Mouse (Mus musculus) monocyte, adult 2 months (primary cell): Measurements from ENCODE around the gene Far1.

Experiments used
- DNase-seq, 2 experiments: peaks; one replicate each; pipeline ENCODE4 v3.0.0; 2022; ENCODE audit warnings: low spot score in 2 of 2, low read depth in 1 of 2

Far1 gene

DNA sequence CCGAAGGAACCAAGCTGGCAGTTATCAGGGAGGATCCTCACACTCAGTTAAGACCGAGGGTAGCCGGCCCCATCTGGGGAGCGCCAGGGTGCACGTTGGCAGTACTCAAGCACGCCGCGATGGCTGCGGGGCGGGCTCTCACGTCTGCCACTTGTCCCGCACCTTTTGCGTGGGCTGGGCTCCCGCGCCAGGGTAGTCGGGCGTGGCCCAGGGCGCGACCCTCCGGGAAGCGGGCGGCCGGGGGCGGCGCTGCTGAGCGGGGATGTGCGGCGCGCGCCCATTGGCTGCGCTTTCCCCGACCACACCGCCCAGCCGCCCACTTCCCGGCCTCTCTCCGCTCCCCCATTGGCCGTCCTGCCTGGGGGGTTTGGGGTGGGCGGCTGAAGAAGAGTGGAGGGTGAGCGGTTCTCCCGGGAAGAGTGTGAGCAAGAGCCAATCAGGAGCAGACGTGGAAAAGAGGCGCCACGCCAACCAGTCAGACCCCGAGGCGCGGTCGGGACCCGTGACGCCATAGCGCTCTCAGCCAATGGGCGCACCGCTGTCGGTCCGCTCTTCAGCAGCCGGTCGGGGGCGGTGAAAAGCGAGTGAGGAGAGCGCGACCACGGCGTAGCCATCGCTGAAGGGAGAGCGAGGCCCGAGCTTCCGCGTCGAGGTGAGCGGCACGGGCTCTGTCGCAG lies at the start of gene Far1:
TSS of gene Far1 (plus strand) at position 549 of the 677 bp plus-strand sequence.
- DNase-seq, result peak; percentile 89 to 90

DNA sequence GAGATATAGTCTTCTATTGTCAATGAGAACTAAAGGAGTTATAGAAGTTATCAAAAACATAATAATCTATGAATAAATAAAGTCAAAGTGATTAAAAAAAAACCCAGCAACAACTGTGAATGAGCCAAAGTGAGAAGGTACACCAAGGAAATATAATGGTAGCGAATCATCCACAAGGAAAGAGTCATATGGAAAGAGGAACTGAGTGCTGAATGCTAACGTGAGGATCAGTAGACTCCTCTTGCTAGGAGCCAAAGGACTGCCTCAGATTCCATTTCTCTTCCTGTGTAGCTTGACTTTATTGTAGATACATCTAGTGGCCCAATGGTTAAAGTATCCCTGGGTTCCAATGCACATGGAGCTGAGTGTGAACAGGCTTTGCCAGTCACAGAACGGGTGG lies 45.3 kb upstream of the Far1 start:
- DNase-seq, result no peak

DNA sequence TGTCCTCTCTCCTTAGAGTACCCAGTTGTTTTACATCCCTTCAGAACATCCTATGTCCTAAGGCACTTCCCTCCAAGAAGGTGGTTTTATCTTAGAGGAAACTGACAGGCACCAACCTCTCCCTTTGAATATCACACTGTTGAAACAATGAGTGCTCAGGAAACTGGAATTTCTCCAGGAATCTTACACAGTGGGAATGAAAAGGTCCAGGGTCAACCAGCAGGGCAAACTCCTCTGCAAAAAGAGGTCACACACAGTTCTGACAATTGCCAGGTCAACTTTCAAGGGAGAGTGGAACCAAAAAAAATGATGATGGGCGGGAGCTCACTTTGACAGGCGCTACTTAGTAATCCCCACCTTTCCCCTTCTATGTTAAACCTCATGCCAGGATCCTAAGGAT lies 43.0 kb upstream of the Far1 start:
- no peak for DNase-seq

DNA sequence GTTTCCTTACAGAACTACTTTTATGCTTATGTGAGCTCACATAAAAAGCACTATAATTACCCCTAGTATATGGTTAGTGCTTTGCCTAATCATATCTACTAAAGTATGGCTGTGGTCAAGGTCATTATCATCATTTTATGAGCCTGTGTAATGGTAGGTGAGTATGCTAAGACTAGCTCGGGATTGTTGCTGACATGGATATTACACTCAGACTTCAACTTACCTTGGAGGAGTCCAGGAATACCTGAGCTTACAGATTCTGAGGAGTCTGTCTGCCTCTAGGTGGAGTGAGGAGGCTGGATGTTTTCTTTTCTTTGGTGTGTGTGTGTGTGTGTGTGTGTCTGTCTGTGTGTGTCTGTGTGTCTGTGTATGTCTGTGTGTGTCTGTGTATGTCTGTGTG lies 42.0 kb upstream of the Far1 start:
- no peak for DNase-seq

DNA sequence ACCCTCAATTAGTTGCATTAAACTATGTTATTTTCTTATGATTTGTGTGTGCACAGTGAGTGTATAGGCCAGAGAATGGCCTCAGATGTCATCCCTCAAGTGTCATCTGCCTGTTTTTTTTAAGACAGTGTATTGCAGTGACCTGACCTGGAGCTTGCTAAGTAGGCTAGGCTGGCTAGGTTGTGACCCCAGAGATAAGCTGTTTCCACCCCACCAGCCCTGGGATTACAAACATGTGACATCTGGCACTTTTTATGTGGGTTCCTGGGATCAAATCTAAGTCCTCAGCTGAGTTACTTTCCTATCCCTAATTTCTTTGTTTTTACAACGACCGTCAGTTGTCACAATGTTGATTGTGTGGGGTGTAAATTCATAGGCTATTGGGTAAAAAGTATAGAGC lies 17.8 kb upstream of the Far1 start:
- DNase-seq, result no peak

DNA sequence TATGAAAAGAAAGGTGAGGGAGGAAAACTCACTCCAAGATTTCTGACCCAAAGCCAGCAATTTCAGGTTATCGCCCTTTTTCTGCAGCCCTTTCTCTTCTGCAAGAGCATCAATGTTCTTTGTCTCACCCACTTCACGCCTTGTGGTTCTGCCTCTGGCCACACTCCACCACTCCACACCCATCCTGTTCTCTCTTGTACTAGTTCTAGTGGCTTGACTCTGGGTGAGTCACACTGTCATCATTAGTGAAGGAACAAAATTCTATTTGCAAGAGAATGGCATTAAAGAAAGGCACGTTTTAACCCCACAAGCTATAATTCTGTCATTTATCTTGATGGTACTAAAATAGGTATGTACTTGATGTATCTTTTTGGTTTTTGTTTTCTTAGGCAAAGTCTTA lies 15.2 kb upstream of the Far1 start:
- no peak for DNase-seq

DNA sequence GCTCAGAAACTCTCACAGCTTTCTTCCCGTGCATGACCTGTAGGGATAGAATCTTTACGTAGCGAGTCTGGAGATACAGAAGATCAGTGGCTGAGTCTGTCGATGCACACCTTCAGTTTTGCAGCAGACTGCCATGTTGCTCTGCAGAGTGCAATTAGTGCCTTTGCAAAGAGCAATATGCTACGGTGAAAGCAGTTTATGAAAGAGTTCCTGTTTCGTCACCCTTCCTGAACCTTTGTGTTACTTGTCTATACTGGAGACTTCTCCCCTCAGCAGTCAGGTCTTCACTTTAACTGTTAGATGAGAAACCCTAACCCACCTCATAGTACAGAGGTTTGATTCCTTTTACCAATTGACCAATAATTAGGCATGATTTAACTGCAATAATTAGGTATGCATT lies 13.8 kb upstream of the Far1 start:
- DNase-seq, result no peak

DNA sequence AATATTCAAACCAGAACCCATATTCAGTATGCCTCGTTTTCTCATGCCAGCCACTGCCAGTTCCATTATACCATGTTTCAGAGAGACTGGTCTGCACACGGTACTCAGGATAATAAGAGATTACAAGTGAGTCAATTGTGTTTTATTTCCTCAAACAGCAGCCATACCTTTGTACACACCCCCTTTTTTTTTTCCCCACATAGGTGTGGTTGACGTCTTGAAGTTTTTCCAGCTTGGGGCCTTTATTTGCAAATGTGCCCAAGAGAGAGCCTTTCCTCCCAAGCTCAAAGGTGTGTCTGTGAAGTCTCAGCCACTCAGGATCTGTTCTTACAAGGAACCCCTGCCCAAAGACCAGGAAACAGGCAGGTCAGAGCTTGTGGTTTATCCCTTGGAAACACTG lies 11.2 kb upstream of the Far1 start:
- no peak for DNase-seq

DNA sequence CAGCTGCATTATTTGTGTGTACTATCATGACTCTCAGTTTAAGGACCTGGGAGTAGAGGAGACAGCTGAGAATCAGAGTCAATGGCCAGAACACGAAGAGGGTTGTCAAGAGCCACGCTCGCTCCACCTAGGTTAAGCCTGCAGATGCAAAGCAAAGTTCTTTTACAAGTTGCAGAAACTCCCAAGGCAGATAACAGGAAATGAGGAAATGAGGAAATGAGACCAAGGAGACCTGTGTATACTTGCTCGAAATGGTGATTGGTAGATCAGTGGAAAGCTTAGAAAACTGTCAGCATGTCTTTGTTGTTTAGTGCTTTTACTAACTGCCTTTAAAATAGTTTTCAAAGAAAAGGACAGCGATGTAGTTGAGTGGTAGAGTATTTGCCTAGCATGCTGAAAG lies 8.6 kb upstream of the Far1 start:
- DNase-seq, result no peak

DNA sequence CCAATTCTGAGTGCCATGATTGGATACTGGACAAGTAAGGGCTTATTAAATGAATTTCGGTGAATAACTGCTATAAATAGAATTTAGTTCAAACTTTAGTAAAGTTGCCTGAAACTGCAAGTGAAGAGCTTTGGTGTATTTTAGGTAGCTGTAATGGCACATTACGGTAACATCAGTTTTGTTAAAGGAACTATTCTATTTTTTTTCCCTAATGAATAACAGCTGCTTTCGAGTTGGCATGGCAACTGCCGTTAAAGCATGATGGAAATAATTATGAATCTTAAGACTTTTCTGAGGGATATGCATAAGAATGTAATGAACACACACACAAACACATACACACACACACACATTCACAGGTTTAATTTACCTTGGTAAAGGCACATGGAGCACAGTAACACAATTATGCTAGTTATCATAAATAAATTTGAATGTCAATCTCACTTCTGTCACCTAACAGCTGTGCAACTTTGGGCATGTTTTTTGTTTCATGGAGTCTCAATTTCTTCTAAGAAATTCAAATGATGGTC lies 8.1 kb upstream of the Far1 start:
- no peak for DNase-seq

DNA sequence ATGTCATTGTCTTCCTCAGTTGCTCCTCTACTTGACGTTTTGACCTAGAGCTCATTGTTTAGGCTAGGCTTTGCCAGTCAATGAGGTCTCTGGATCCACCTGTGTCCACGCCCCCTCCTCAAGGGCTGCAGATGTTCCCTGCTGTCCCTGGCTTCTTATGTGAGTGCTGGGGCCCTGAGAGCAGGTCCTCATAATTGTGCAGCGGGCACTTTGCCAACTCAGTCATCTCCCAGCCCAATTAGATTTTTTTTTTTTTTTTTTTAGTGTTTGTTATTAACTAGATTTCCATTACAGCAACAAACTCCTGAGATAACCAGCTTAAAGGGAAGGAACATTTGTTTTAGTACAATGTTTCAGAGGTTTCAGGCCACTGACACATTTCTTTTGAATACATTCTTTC lies 5.8 kb upstream of the Far1 start:
- DNase-seq, result no peak

DNA sequence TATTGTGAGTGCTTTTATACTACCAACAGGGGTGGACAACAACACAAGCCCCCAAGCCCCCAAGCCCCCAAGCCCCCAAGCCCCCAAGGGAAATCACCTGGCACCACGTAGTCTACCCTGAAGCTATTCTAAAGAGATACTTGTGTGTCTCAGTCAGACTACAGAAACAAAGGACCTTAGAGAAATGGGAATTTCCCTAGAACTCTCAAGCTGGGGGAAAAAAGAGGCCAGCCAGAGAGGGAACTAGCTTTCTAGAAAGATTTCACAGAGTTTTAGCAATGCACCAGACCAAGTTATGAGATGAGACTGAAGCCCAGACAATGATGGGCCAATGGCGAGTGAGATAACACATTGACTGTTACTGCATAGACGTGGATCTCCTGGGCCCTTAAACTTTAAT lies 2.2 kb upstream of the Far1 start:
- DNase-seq, result no peak

DNA sequence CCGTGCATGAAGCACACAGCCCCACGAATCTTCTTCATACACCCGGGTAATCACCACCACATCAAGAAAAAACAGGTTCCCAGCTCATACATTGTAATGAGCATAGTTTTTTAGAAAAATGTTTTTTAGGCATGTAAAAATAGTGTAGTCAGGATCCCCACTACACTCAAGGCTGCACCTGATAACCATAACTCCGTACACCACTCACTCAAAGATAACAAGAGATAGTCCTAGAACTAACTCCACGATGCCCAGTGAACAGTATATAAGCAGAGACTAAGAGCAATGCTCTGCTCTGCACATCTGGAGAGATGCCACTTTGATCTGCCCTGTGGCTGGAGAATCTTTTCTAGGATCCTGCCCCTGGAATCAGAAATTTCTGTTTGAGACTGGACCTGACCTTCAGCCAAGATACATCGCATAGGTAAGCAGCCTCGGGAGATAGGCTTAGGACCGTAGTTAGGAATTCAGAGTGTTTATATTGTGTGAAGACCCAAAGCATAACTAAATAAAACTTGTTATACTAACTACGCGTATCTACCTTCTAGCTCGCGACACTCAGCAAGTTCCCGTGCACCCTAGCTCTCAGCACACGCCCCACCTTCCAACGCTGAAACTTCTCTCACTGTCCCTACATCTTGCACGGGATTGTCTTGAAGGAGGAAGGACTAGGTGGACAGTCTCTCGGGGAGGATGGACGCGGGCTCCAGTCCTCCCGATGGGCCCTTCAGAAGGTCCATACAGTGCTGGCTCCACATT lies 928 bp upstream of the Far1 start:
- no peak for DNase-seq

DNA sequence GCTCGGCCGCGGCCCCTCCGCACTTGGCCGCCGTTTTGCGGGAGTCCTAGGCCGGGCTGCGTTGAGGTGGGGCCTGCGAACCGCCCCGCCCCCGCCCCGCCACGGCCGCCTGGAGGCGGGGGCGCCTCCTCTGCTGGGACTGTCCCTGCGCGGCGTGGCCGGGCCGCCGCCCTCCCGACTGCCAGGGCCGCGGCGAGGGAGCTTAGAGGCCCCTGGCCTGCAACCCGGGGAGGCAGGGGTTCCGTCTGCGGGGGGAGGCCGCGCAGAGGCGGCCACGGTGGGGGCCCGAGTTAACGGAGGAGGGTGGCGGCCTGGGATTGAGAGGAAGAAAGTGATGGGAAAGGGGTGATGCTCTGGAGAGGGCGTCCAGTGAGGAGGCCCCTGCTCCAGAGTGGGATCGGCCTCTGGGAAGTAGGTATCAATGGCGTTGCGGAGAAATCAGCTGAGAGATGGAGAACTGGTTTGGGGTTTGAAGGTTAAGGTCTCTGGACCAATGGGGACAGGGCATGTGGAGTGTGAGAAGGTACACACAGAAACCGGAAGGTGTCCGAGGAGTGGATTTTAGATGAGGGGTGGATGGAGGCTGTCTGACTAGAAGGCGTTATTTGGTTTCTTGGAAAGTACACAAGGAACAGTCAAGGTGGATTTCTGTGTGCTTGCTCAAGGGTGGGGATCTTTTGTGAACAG lies 472 bp downstream of the Far1 start:
- DNase-seq, result peak in 1 of 2 experiments; percentile 7

DNA sequence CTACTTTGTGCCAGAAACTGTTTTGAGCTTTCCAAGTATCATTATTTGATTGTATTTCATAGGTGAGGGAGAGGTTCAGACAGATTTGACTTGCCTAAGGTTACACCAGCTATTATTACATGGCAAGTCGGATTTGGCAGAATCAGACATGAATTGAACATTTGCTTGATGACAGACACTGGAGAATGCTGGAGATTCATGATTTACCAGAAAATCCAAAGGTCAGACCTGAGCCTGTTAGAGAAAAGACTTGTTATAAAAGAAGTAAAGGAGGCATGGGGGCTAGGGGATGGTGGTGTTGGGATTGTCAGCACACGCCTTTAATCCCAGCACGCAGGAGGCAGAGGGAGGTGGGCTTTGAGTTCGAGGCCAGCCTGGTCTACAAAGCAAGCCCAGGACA lies 2.2 kb downstream of the Far1 start:
- DNase-seq, result no peak

DNA sequence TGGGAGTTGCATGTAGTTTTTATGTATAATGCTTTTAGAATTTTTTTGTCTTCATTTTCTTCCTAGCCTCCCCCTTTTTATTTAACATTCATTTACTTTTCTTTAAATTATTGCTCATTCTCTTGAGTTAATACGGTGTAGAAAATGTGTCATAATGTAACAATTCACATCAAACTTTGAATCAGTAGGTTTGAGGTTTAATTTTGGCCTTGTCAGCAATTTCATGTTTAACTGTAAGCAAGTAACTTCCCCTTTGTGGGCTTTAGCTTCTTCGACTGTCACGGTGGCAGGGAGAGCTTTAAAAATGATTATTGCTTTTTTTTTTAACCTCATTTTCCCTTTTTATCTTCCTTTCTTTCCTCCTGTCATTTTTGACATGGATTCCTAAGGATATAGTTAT lies 4.8 kb downstream of the Far1 start:
- no peak for DNase-seq

DNA sequence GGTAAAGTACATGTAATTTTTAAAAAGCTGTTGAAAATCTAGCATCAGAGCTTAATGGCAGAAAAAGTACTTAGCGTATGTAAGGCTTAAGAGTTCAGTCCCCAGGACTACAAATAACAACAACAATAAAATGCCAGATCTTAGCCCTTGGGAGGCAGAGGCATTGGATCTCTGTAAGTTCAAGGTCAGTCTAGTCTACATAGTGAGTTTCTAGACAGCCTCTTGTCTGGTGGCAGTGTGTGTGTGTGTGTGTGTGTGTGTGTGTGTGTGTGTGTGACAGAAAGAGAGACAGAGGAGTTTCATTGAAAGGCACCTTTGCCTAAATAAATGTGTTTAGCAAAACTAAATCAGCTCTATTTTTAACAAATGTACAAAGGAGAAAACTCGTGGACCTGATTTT lies 5.3 kb downstream of the Far1 start:
- DNase-seq, result no peak

DNA sequence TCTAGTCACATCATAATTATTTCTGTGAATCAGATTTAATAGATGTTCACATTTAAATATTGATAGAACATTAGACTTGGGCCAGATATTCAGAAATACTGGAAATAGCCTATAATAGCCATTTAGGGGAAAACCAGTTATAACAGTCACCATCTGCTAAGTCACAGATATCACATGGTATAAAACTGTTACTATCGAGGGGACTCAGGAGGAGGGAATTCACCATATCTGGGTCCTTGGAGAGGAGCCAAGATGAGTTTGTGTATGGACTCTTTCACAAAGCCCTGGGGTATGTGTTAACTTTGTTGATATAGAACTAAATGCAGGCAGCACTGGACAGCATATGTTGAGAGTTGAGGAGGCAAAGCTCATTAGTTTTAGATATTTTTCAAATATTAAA lies 29.5 kb downstream of the Far1 start:
- no peak for DNase-seq

DNA sequence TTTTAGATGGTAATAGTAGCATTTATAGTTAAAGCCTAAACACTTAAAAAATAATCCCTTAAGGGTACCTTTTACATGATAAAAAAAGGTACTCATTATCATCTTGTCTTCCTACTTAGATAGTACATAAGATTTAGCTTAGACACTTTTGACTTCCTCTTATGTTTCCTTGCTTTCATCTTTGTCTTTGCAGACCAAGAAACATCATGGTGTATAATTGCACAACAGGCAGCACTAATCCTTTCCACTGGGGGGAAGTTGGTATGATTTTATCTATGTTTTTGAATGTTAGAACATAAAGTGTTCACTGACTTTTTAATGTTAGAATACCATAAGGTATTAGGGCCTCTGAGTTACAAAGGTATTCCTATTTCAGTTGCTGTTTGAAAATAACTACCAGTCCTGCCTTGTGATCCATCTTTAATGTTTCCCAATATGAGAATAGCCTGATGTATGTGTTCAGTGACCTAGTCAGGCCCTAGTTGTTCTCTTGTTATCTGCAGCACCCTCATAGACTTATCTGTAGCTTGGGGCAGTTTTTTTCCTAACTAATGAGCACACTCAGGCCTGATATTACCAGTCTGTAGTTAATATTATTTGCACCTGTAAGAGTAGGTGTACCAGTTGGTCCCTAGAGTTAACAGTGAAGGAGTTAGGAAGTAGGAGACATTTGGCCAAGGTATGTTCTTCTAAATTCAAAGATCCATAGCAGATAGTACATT lies 38.3 kb downstream of the Far1 start:
- no peak for DNase-seq

DNA sequence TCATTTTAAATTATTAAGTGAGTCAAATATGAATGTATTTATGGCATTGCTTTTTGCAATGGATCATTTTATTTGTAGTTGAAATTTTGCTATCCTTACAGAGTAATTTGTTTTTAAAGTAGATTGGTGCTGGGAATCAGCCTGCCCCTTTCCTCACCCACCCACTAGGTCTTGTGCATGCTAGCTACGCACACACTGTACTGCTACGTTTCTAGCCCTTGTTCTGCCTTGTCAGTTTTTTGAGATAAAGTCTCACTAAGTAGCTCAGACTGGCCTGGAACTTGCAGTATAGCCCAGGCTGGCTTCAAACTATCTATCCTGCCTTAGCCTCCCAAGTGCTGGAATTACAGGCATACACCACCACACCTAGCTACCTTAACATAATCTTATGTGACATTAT lies 38.9 kb downstream of the Far1 start:
- no peak for DNase-seq

DNA sequence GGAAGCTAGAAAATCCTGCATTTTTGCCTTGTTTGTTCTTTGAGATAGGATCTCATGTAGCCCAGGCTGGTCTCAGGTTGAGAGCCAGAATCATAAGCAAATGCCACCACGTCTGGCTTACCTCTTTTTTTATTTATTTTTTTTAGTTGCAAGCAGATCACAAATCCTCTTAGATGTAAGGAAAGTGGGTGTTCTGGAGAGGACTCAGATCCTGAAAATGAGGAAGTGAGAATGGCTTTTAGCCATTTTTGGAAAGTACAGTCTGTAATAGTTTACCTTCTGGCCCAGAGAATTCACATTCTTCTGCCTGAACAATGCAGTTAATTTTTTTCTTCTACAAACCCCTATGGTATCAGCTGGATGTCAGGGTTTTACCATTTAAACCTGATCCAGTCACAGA lies 42.5 kb downstream of the Far1 start:
- DNase-seq, result no peak

DNA sequence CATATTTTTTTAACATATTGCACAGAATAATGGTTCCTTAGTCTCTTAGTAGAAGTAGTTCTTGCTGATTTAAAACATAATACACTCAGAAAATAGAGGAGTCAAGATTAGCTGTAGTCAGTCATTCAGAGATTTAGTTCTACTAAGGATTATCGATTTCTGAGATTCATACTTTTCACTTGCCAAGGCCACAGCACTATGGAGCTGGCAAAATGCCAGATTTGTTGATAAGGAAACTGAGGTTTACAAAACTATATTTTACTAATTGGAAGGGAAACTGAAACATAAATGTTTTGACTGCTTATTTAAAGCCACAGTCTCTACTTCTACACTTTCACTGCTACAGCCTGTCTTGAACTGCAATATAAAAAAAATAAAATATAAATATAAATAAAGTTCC lies 53.3 kb downstream of the Far1 start:
- DNase-seq, result no peak
